Mouse (Mus musculus) G1E-ER4 (cell line): Measurements from ENCODE around the gene Mcoln2. TPM values are rescaled to one million over a fixed set of nuclear protein-coding genes. Genes with fewer than 3 reads are reported as not detected.

Source experiments
- GATA1 ChIP-seq: IDR thresholded peaks from one replicate; pipeline ENCODE4 v1.8.0; 2012; ENCODE audit warnings: low read length, inconsistent platforms
- polyA plus RNA-seq: library from polyadenylated mRNA; stranded (reverse); fragments of >175 nt; gene quantifications from 2 replicates; pipeline ENCODE4 v1.2.3, GENCODE M21; 2012

The Mcoln2 gene
- polyA plus RNA-seq, 1 experiment, result not detected

- no peak for TF ChIP-seq GATA1
Observed at GRCm38 (mm10) chr3:146228559-146229310, 79.1 kb downstream of the Mcoln2 start.

GRCm38 (mm10) chr3:146232708-146233107 is 83.1 kb downstream of the Mcoln2 start:
- no peak for TF ChIP-seq GATA1

- TF ChIP-seq GATA1, result no peak
Observed at GRCm38 (mm10) chr3:146233741-146234140, 84.1 kb downstream of the Mcoln2 start.

GRCm38 (mm10) chr3:146234530-146234929 is 84.9 kb downstream of the Mcoln2 start:
- TF ChIP-seq GATA1, result no peak

GRCm38 (mm10) chr3:146236280-146236679 is 86.6 kb downstream of the Mcoln2 start:
- no peak for TF ChIP-seq GATA1

- no peak for TF ChIP-seq GATA1
Observed at GRCm38 (mm10) chr3:146237676-146238075, 88.0 kb downstream of the Mcoln2 start.

- TF ChIP-seq GATA1, result no peak
Observed at GRCm38 (mm10) chr3:146244630-146245029, 95.0 kb downstream of the Mcoln2 start.

Other genes with a start within 250 kb of the Mcoln2 start
- gene Bcl10, start 227.0 kb upstream of the Mcoln2 start, polyA plus RNA-seq, result 12.4 and 14.7 TPM in 2 replicates
- gene 2410004B18Rik, start 211.8 kb upstream of the Mcoln2 start, polyA plus RNA-seq, result 28.3 and 29.3 TPM in 2 replicates
- gene Syde2, start 162.0 kb upstream of the Mcoln2 start, polyA plus RNA-seq, result not detected in 2 replicates
- not detected in 2 replicates for gene Wdr63, start 41.7 kb upstream of the Mcoln2 start, polyA plus RNA-seq
- gene Mcoln3, start 32.4 kb upstream of the Mcoln2 start, polyA plus RNA-seq, result not detected in 2 replicates
- gene Lpar3, start 71.1 kb downstream of the Mcoln2 start, polyA plus RNA-seq, result not detected in 2 replicates